Mouse (Mus musculus) liver, embryonic 14.5 days (tissue): ENCODE results near the gene Ank2. TPM values are rescaled to one million over a fixed set of nuclear protein-coding genes. Genes with fewer than 3 reads are reported as not detected.

Source experiments
- ATAC-seq: fragments of 200-750 bp; cut with Nextera tagmentation; 2 replicates; pipeline ENCODE4 v1.8.0; 2017; ENCODE audit warnings: moderate number of reproducible peaks, mild to moderate bottlenecking, moderate library complexity; ENCODE audit not compliant: insufficient read depth
- DNase-seq, 3 experiments: peaks; one replicate each; pipeline ENCODE4 v3.0.0-alpha.2; 2012 to 2013; ENCODE audit warnings: low read depth in 3 of 3, low spot score in 3 of 3
- H3K27ac ChIP-seq: fragments of 300-500 bp; sonication (generic); 2 replicates; pipeline ENCODE4 v1.5.1; 2014; ENCODE audit warnings: moderate library complexity, mild to moderate bottlenecking, control low read depth, inconsistent platforms
- H3K27me3 ChIP-seq: fragments of 300-500 bp; sonication (generic); 2 replicates; pipeline ENCODE4 v1.6.1; 2014; ENCODE audit warnings: mild to moderate bottlenecking, low read length, moderate library complexity; ENCODE audit not compliant: control insufficient read depth, insufficient read depth
- H3K36me3 ChIP-seq: fragments of 300-500 bp; sonication (generic); replicated peaks from 2 replicates; pipeline ENCODE4 v1.6.1; 2014; ENCODE audit warnings: low read depth; ENCODE audit not compliant: control insufficient read depth, insufficient read depth
- H3K4me1 ChIP-seq, 2 experiments: fragments of 200-500 bp in 1 of 2; fragments of 300-500 bp in 1 of 2; sonication (generic) in 1 of 2; replicated peaks; 2 replicates each; pipeline ENCODE4 v1.6.1; 2012 to 2014; ENCODE audit warnings: antibody characterized with exemption in 1 of 2, inconsistent platforms in 1 of 2, low read length in 1 of 2; ENCODE audit not compliant: control insufficient read depth in 2 of 2, insufficient read depth in 2 of 2
- H3K4me2 ChIP-seq: fragments of 300-500 bp; sonication (generic); 2 replicates; pipeline ENCODE4 v1.6.1; 2014; ENCODE audit warnings: low read depth, mild to moderate bottlenecking, control low read depth, moderate library complexity
- H3K4me3 ChIP-seq, 2 experiments: fragments of 200-500 bp in 1 of 2; fragments of 300-500 bp in 1 of 2; sonication (generic) in 1 of 2; 2 replicates each; pipeline ENCODE4 v1.5.1; 2012 to 2014; ENCODE audit warnings: low read depth in 2 of 2, low read length in 2 of 2, mild to moderate bottlenecking in 2 of 2, control low read depth in 1 of 2, inconsistent platforms in 1 of 2, moderate library complexity in 1 of 2; ENCODE audit not compliant: insufficient read depth in 1 of 2
- H3K9ac ChIP-seq: fragments of 300-500 bp; sonication (generic); replicated peaks from 2 replicates; pipeline ENCODE4 v1.6.1; 2014; ENCODE audit warnings: mild to moderate bottlenecking, control low read depth, moderate library complexity
- H3K9me3 ChIP-seq: fragments of 300-500 bp; sonication (generic); 2 replicates; pipeline ENCODE4 v1.6.1; 2016; ENCODE audit warnings: low read length, mixed read lengths; ENCODE audit not compliant: control insufficient read depth
- CTCF ChIP-seq: IDR thresholded peaks from 2 replicates; pipeline ENCODE4 v1.5.1; 2016; ENCODE audit warnings: antibody characterized with exemption, low read depth, control low read depth
- EP300 ChIP-seq: IDR thresholded peaks from 2 replicates; pipeline ENCODE4 v1.6.1; 2016; ENCODE audit warnings: antibody characterized with exemption, low read depth
- WGBS: fragments of 180-500 bp; shearing (Covaris S2); extraction: QIAGEN DNeasy Blood & Tissue Kit; methylation state at CpG from one replicate; pipeline ENCODE4 v1.1.7; 2014; ENCODE audit not compliant: insufficient replicate concordance; 5-methylcytosine and 5-hydroxymethylcytosine counted together
- polyA plus RNA-seq, 2 experiments: library from polyadenylated mRNA; depleted of rRNA in 1 of 2; stranded (reverse) in 1 of 2; unstranded in 1 of 2; fragments of >200 nt; fragmentation: Nextera tagmentation in 1 of 2; extraction: Ambion mirVana in 1 of 2; gene quantifications; 2 replicates each; pipeline versions ENCODE4 v1.2.1 to v1.2.3; 2012 to 2014

The Ank2 gene
- polyA plus RNA-seq, 2 experiments = 4.8 to 5.2 TPM

DNA sequence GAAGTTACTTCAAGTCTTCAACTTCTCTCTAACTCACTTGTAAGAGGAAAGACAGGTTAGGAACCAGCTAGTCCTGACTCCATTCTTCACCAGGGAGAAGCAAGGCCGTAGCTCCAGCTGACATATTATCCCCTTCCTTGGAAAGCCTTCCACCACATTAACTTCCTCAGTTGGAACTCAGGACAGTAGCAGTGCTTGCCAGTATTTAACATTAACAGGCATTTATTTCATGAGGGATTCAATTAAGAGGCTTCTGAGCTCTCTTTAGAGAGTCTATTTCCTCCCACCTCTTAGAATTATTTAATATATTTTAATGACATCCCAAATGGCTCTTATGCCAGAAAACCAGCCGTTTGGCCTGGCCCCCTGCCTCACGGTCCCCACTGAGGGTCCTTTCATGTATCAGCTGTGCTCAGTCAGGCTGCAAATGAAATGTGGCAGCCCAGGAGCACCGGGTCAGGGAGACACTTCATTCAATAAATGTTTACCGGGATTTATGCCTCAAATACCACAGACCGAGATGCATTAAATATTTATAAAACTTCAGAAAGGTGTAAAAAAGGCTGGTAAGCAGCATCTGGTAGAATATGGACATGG lies 195.1 kb downstream of the Ank2 start:
- Histone ChIP-seq H3K4me2 (no peak overlapping the region), H3K36me3 (no peaks in the 10 kb centered on the region), H3K4me3 (no peak overlapping the region), H3K4me1 (no peaks in the 10 kb centered on the region), H3K9ac (no peak overlapping the region), H3K27me3 (no peaks in the 10 kb centered on the region), H3K27ac (no peak overlapping the region), H3K9me3 (no peaks in the 10 kb centered on the region)
- WGBS = 66% methylated on average over 6 of the region's 6 CpGs
- ATAC-seq (no peak), DNase-seq (no peak)
- no peak for TF ChIP-seq EP300
- no peak for TF ChIP-seq CTCF

DNA sequence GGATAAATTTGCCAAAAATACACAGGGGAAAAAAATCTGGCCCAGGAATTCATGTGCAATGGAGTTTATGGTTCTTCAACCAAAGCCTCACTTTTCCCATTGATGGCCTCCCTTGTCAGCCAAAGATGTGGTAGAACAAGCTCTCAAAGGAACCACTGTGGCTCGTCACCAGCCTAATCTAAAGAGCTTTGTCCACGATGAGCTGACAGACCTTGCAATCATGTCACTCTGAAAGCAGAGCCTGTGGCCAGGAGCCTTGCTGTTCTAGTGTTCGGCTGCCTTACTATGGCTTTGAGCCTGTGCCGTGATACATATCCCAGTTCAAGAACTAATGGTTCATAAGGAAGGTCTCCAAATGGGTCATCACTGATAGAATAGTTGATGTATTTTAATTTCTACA lies 196.1 kb downstream of the Ank2 start:
- Histone ChIP-seq H3K36me3 (no peaks in the 10 kb centered on the region), H3K27ac (no peak overlapping the region), H3K4me2 (no peak overlapping the region), H3K4me1 (no peaks in the 10 kb centered on the region), H3K27me3 (no peaks in the 10 kb centered on the region), H3K9me3 (no peaks in the 10 kb centered on the region), H3K9ac (no peak overlapping the region), H3K4me3 (no peak overlapping the region)
- WGBS = 54% methylated on average over 4 of the region's 4 CpGs
- no peak for TF ChIP-seq EP300
- no peak for TF ChIP-seq CTCF
- DNase-seq = no peak
- no peak for ATAC-seq

DNA sequence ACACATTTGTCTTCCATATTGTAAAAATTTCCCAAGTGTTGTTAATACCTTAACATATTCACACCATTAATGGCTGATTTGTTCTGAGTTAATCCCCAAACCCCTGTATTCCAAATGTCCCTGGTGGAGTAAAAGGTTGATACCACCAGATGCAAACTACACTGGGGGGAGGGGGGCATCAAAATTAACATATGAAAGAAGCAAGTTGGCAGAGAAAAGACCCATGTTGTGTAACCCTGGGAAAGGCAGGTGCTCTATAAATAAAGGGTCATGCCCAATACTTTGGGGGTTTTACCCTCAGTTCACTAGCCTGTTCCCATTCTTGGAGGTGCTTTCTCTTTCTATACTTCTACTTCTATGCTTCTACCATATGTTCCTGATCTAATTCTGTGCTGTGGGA lies 198.4 kb downstream of the Ank2 start:
- H3K27me3 ChIP-seq = no peaks in the 10 kb centered on the region
- no peak for DNase-seq
- H3K36me3 ChIP-seq = no peaks in the 10 kb centered on the region
- no peak overlapping the region for H3K4me3 ChIP-seq
- no peak overlapping the region for H3K9ac ChIP-seq
- no peaks in the 10 kb centered on the region for H3K4me1 ChIP-seq
- TF ChIP-seq EP300 = no peak
- TF ChIP-seq CTCF = no peak
- ATAC-seq = no peak
- no peaks in the 10 kb centered on the region for H3K9me3 ChIP-seq
- no peak overlapping the region for H3K27ac ChIP-seq
- H3K4me2 ChIP-seq = no peak overlapping the region

DNA sequence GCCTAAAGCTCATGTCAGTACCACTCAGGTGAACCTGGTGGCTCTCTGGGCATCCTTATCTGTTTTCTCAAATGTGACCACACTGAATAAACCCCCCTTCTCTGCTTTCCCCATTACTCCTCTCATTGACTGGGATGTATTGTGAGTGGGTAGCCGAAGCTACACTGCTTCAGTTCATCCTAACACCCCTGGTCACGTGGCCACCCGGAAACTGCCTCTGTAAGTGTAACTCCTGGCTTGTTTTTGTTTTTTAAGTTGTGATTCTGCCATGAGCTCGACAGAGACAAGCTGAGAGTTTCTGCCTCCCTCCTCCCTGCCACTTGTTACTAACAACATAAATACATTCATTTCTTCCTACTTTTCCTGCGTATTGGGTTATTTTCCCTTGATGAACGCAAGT lies 203.2 kb downstream of the Ank2 start:
- ATAC-seq (no peak), DNase-seq (no peak)
- no peak overlapping the region for H3K9ac ChIP-seq
- no peak overlapping the region for H3K4me3 ChIP-seq
- no peaks in the 10 kb centered on the region for H3K9me3 ChIP-seq
- no peaks in the 10 kb centered on the region for H3K27me3 ChIP-seq
- H3K4me2 ChIP-seq = no peak overlapping the region
- H3K27ac ChIP-seq = no peak overlapping the region
- H3K36me3 ChIP-seq = no peaks in the 10 kb centered on the region
- TF ChIP-seq CTCF = no peak
- WGBS = 49% methylated on average over 6 of the region's 6 CpGs
- H3K4me1 ChIP-seq = no peaks in the 10 kb centered on the region; a peak in 1 of 4 replicates

DNA sequence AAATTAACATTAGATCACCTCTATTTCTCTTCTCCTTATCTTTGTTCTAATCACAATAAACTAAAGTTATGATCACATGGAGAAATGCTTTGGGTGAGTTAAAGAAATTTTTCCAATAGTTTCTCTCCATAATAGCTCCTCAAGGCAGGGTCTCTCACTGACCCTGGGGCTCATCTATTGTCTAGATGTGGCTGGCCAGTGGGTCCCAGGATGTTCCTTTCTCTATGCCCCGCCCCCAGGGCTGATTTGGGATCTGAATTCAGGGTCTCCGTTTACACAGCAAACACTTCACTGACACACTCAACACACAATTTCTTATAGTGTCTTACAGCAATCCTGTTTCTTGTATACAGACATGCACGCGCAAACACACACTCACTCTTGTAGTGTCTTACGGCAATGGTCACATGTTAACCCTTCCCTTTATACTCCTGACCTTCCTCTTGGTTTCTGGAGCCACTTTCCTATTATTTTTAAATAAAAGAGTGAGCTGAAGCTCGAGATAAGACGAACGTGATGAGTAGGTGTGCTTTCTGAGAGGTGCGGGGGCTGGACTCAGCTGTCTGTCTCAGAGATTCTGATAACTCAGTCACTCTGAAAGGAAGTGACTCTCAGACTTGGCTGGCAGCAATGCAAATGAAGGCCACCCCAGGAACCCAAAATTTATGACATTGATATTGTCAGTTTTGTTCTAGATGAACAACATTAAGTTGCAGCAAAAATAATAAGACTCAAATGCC lies 204.4 kb downstream of the Ank2 start:
- WGBS = 58% methylated on average over 9 of the region's 9 CpGs

More for the DNA sequence above, 204.4 kb downstream of the Ank2 start:
- Histone ChIP-seq H3K36me3 (no peaks in the 10 kb centered on the region), H3K9ac (no peak overlapping the region), H3K9me3 (no peaks in the 10 kb centered on the region), H3K4me1 (no peaks in the 10 kb centered on the region; a peak in 1 of 4 replicates), H3K4me3 (no peak overlapping the region), H3K4me2 (no peak overlapping the region), H3K27ac (no peak overlapping the region), H3K27me3 (no peaks in the 10 kb centered on the region)
- TF ChIP-seq CTCF (no peak), EP300 (no peak)
- DNase-seq = no peak
- no peak for ATAC-seq
